Mouse (Mus musculus): Measurements from ENCODE around the gene Gm5941. TPM values are rescaled to one million over a fixed set of nuclear protein-coding genes. Genes with fewer than 3 reads are reported as not detected.

Gm5941 gene
- not detected for total RNA-seq (2023)

GRCm38 (mm10) chrX:92489649-92490048 is at the start of gene Gm5941:
Gene Gm5941, plus strand, starts transcription at chrX:92489949.

Other genes starting within 250 kb of the Gm5941 start
- gene Mageb18, start 109.6 kb downstream of the Gm5941 start, total RNA-seq (2023) = not detected